Mouse (Mus musculus) thymus, postnatal 4 days (tissue): ENCODE measurements at regions not wholly inside any gene's neighbourhood (a gene's known extent, or its start where the extent isn't known, plus 50 kb on each side); places are given as distances from the start of the nearest gene placed in this dataset.

Experiments used
- DNase-seq: peaks from one replicate; pipeline ENCODE4 v3.0.0; 2021

- DNase-seq = no peak
These were observed 55.0 kb upstream of the Slit3 start for GRCm38 (mm10) chr11:35065959-35066414.

GRCm38 (mm10) chr11:35057791-35058190, 63.2 kb upstream of the Slit3 start:
- DNase-seq = no peak

- no peak for DNase-seq
These were observed 65.4 kb upstream of the Slit3 start for GRCm38 (mm10) chr11:35055496-35056125.

- no peak for DNase-seq
These were observed 67.4 kb upstream of the Slit3 start for GRCm38 (mm10) chr11:35053613-35053950.

GRCm38 (mm10) chr11:35052856-35053612, 68.0 kb upstream of the Slit3 start:
- no peak for DNase-seq

- DNase-seq = no peak
These were observed 71.3 kb upstream of the Slit3 start for GRCm38 (mm10) chr11:35049663-35050215.

- DNase-seq = no peak
These were observed 76.4 kb upstream of the Slit3 start for GRCm38 (mm10) chr11:35044659-35045058.

GRCm38 (mm10) chr11:35024448-35024847, 96.6 kb upstream of the Slit3 start:
- no peak for DNase-seq

- DNase-seq = no peak
These were observed 97.2 kb upstream of the Slit3 start for GRCm38 (mm10) chr11:35023813-35024212.

GRCm38 (mm10) chr11:35021990-35022625, 98.9 kb upstream of the Slit3 start:
- DNase-seq = no peak

- no peak for DNase-seq
These were observed 104.0 kb upstream of the Slit3 start for GRCm38 (mm10) chr11:35016998-35017397.

GRCm38 (mm10) chr11:35011521-35012476, 109.2 kb upstream of the Slit3 start:
- no peak for DNase-seq

- no peak for DNase-seq
These were observed 114.1 kb upstream of the Slit3 start for GRCm38 (mm10) chr11:35006773-35007567.

- DNase-seq = no peak
These were observed 115.9 kb upstream of the Slit3 start for GRCm38 (mm10) chr11:35005143-35005542.

- no peak for DNase-seq
These were observed 116.6 kb upstream of the Slit3 start for GRCm38 (mm10) chr11:35004431-35004830.

GRCm38 (mm10) chr11:35003956-35004355, 117.1 kb upstream of the Slit3 start:
- DNase-seq = no peak

GRCm38 (mm10) chr11:34997906-34998305, 123.1 kb upstream of the Slit3 start:
- no peak for DNase-seq

- DNase-seq = no peak
These were observed 125.5 kb upstream of the Slit3 start for GRCm38 (mm10) chr11:34995515-34995914.

- DNase-seq = no peak
These were observed 138.1 kb upstream of the Slit3 start for GRCm38 (mm10) chr11:34982775-34983457.

GRCm38 (mm10) chr11:34980210-34980609, 140.8 kb upstream of the Slit3 start:
- DNase-seq = no peak

- DNase-seq = no peak
These were observed 143.2 kb upstream of the Slit3 start for GRCm38 (mm10) chr11:34977861-34978260.
